In genomic region chr5:38488673-38489615, GRCm38 (mm10) we compare ENCODE assay signal across 15 mouse cellular contexts. TPM values are rescaled to one million over a fixed set of nuclear protein-coding genes. Genes with fewer than 3 reads are reported as not detected.
DNase-seq lines count a peak whose midpoint lies in the region; ATAC-seq and TF ChIP-seq lines count a peak whose summit lies in the region.
"Had no signal": no experiment of that assay in that cellular context is flagged by ENCODE, and none has a peak within 500 bp of the region (broad histone marks: within the 10 kb centered on the region; RNA-seq: fewer than 3 reads in every experiment).

No protein-coding gene starts in this region.

- H3K4me3 ChIP-seq in heart, embryonic 13.5 days = no peak overlapping the region
- no peak overlapping the region for H3K4me3 ChIP-seq in heart, embryonic 10.5 days
- no peak overlapping the region for H3K4me3 ChIP-seq in limb, embryonic 13.5 days
- no peak overlapping the region for H3K4me3 ChIP-seq in limb, embryonic 10.5 days
- no peak overlapping the region for H3K4me3 ChIP-seq in kidney, postnatal 0 days (replicated peaks; ENCODE audit: low read depth, low read length)
- H3K4me3 ChIP-seq in megakaryocyte, embryonic 14.5 days (replicated peaks) = peak overlapping the region; percentile 14
- H3K4me3 ChIP-seq: hindbrain, embryonic 13.5 days; layer of hippocampus, adult 2 months; myocyte had no signal

- no peaks in the 10 kb centered on the region for H3K9me3 ChIP-seq in heart, embryonic 13.5 days
- H3K9me3 ChIP-seq in heart, embryonic 10.5 days = no peaks in the 10 kb centered on the region
- no peaks in the 10 kb centered on the region for H3K9me3 ChIP-seq in limb, embryonic 13.5 days
- no peaks in the 10 kb centered on the region for H3K9me3 ChIP-seq in limb, embryonic 10.5 days (replicated peaks)
- no peaks in the 10 kb centered on the region for H3K9me3 ChIP-seq in kidney, postnatal 0 days (replicated peaks; ENCODE audit: low read length)
- H3K9me3 ChIP-seq in megakaryocyte, embryonic 14.5 days = peaks cover 14% of the 10 kb centered on the region
- H3K9me3 ChIP-seq: hindbrain, embryonic 13.5 days had no signal

- H3K4me2 ChIP-seq in heart, embryonic 13.5 days = peak overlapping the region; percentile 4; the same call in 1 of the 2 replicates
- H3K4me2 ChIP-seq in limb, embryonic 13.5 days (replicated peaks) = no peak overlapping the region
- H3K4me2 ChIP-seq in kidney, postnatal 0 days (ENCODE audit: low read length) = no peak overlapping the region
- H3K4me2 ChIP-seq: hindbrain, embryonic 13.5 days had no signal

- H3K27ac ChIP-seq in heart, embryonic 13.5 days (replicated peaks) = no peak overlapping the region
- H3K27ac ChIP-seq in heart, embryonic 10.5 days = no peak overlapping the region
- H3K27ac ChIP-seq in limb, embryonic 13.5 days = no peak overlapping the region
- H3K27ac ChIP-seq in limb, embryonic 10.5 days = no peak overlapping the region
- no peak overlapping the region for H3K27ac ChIP-seq in kidney, postnatal 0 days
- H3K27ac ChIP-seq: hindbrain, embryonic 13.5 days; layer of hippocampus, adult 2 months had no signal

- ATAC-seq in heart, embryonic 13.5 days (ENCODE audit: extremely low read depth, insufficient number of reproducible peaks, low FRiP score, low TSS enrichment) = no peak
- ATAC-seq in limb, embryonic 13.5 days (ENCODE audit: low FRiP score, low read depth) = 0 out of 2 replicates have a peak, but pooled peaks have one; percentile 44
- 0 out of 2 replicates have a peak, but pooled peaks have one; percentile 11 for ATAC-seq in kidney, postnatal 0 days (replicated peaks; ENCODE audit: low FRiP score, low read depth)
- ATAC-seq: CD4-positive, CD25-positive, alpha-beta regulatory T cell, adult 4 months; forebrain, postnatal 0 days had no signal

- H3K4me1 ChIP-seq in heart, embryonic 13.5 days = peaks cover 10% of the 10 kb centered on the region
- H3K4me1 ChIP-seq in heart, embryonic 10.5 days = peaks cover 18% of the 10 kb centered on the region
- peaks cover 7% of the 10 kb centered on the region; the same call in 1 of the 2 replicates for H3K4me1 ChIP-seq in limb, embryonic 13.5 days
- peaks cover 7% of the 10 kb centered on the region; the same call in 1 of the 2 replicates for H3K4me1 ChIP-seq in limb, embryonic 10.5 days
- H3K4me1 ChIP-seq in kidney, postnatal 0 days (replicated peaks; ENCODE audit: insufficient read depth, low read length) = no peaks in the 10 kb centered on the region
- H3K4me1 ChIP-seq in megakaryocyte, embryonic 14.5 days = peaks cover 17% of the 10 kb centered on the region
- H3K4me1 ChIP-seq: hindbrain, embryonic 13.5 days had no signal

- DNase-seq in heart, embryonic 10.5 days (ENCODE audit: low spot score) = no peak
- DNase-seq in limb, embryonic 10.5 days (ENCODE audit: low spot score) = no peak
- no peak for DNase-seq in kidney, postnatal 0 days (ENCODE audit: low spot score)
- DNase-seq in thymus, postnatal 14 days = no peak
- no peak for DNase-seq in c-Kit-positive CD71-positive TER-119-positive erythroid progenitor cells, embryonic 14.5 days (ENCODE audit: low spot score)
- DNase-seq: cerebellum, adult 2 months; forebrain, postnatal 0 days; lung, adult 18-20 months had no signal

- no peak for TF ChIP-seq CTCF in kidney, postnatal 0 days (IDR thresholded peaks at IDR 0.05; ENCODE audit: low read depth)

- no peaks in the 10 kb centered on the region for H3K36me3 ChIP-seq in heart, embryonic 13.5 days
- no peaks in the 10 kb centered on the region for H3K36me3 ChIP-seq in heart, embryonic 10.5 days
- no peaks in the 10 kb centered on the region for H3K36me3 ChIP-seq in limb, embryonic 13.5 days
- H3K36me3 ChIP-seq in limb, embryonic 10.5 days = no peaks in the 10 kb centered on the region
- H3K36me3 ChIP-seq in kidney, postnatal 0 days (ENCODE audit: insufficient read depth, low read length) = no peaks in the 10 kb centered on the region
- no peaks in the 10 kb centered on the region for H3K36me3 ChIP-seq in megakaryocyte, embryonic 14.5 days (replicated peaks; ENCODE audit: low read length)
- H3K36me3 ChIP-seq: hindbrain, embryonic 13.5 days had no signal

- no peak overlapping the region for H3K9ac ChIP-seq in heart, embryonic 13.5 days
- H3K9ac ChIP-seq in limb, embryonic 13.5 days = no peak overlapping the region
- no peak overlapping the region for H3K9ac ChIP-seq in kidney, postnatal 0 days (ENCODE audit: low read depth, low read length)
- H3K9ac ChIP-seq: forebrain, postnatal 0 days; hindbrain, embryonic 13.5 days had no signal

- 57% methylated on average over 20 of the region's 20 CpGs for WGBS in heart, embryonic 13.5 days
- WGBS in heart, embryonic 10.5 days = 66% methylated on average over 20 of the region's 20 CpGs
- WGBS in limb, embryonic 13.5 days = 80% methylated on average over 20 of the region's 20 CpGs
- WGBS in limb, embryonic 10.5 days = 87% methylated on average over 20 of the region's 20 CpGs
- WGBS in kidney, postnatal 0 days = 64% methylated on average over 20 of the region's 20 CpGs

- peaks cover 34% of the 10 kb centered on the region for H3K27me3 ChIP-seq in heart, embryonic 13.5 days (replicated peaks)
- H3K27me3 ChIP-seq in heart, embryonic 10.5 days (ENCODE audit: insufficient read depth, poor library complexity, severe bottlenecking) = peaks cover 20% of the 10 kb centered on the region
- no peaks in the 10 kb centered on the region for H3K27me3 ChIP-seq in limb, embryonic 13.5 days
- H3K27me3 ChIP-seq in limb, embryonic 10.5 days (ENCODE audit: low read depth, poor library complexity, severe bottlenecking) = no peaks in the 10 kb centered on the region
- no peaks in the 10 kb centered on the region for H3K27me3 ChIP-seq in kidney, postnatal 0 days (ENCODE audit: insufficient read depth, low read length)
- H3K27me3 ChIP-seq in megakaryocyte, embryonic 14.5 days (replicated peaks) = peaks cover 31% of the 10 kb centered on the region
- H3K27me3 ChIP-seq: hindbrain, embryonic 13.5 days had no signal

RNA-seq across cellular contexts. Expression of gene Slc2a9, which starts 14.0 kb away (rescaled TPM):
- polyA plus RNA-seq in heart, embryonic 13.5 days (2015; fragmentation: Nextera tagmentation; extraction: Ambion mirVana) = 0.27 and 0.42 TPM in 2 replicates
- 0.31 and 0.47 TPM in 2 replicates for polyA plus RNA-seq in heart, embryonic 10.5 days (2016; fragmentation: Nextera tagmentation; extraction: Ambion mirVana)
- polyA plus RNA-seq in limb, embryonic 13.5 days (2015; fragmentation: Nextera tagmentation; extraction: Ambion mirVana) = 0.28 and 0.32 TPM in 2 replicates
- polyA plus RNA-seq in limb, embryonic 10.5 days (2016; fragmentation: Nextera tagmentation; extraction: Ambion mirVana) = 0.13 TPM in 1 of 2 replicates, not detected in the other
- polyA plus RNA-seq in kidney, postnatal 0 days (2015; fragmentation: Nextera tagmentation; extraction: Ambion mirVana) = 2.9 and 3.5 TPM in 2 replicates
- polyA plus RNA-seq in megakaryocyte, embryonic 14.5 days (2012; ENCODE audit: insufficient read depth, low replicate concordance) = 0.91 and 1.1 TPM in 2 replicates
